Mouse (Mus musculus) gastrocnemius, postnatal 14 days (tissue): Measurements from ENCODE around the gene Vipas39. TPM values are rescaled to one million over a fixed set of nuclear protein-coding genes. Genes with fewer than 3 reads are reported as not detected.

Source experiments
- DNase-seq: peaks from one replicate; pipeline ENCODE4 v3.0.0; 2021; ENCODE audit warnings: mixed read lengths
- intact Hi-C: fragments of 180-260 bp; cut with DNase I; formaldehyde crosslinking; loops from one replicate; pipeline ENCODE4 v1.15.1; 2025; ENCODE audit warnings: low total_unique reads
- microRNA-seq, 2 experiments: library from miRNA; unstranded; fragments of <30 nt; microRNA quantifications; one replicate each; pipeline ENCODE4 v1.2.0; 2021
- total RNA-seq, 2 experiments: library from RNA; stranded (reverse); gene quantifications; 2 replicates each; pipeline ENCODE4 v1.2.3; 2021

Gene Vipas39
- total RNA-seq, 2 experiments from 2014 or later: 9.0 to 11.0 TPM

DNA sequence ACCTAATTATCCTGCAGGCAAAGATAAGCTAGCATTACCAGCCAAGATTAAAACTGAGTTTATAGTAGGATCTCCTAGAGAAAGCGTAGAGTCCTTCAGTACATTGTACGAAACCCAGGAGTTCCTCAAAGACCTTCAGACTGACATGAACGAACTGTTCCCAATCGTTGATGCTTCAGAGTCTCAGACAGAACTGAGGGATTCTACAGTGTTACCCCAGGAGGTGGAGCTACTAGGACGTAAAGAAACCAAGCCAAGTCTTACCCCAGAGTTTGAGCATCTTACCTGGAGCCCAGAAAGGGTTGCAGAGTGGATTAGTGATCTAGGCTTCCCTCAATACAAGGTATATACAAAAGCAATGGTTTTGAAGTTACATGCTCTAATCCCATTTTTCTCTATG is 64.4 kb downstream of the Vipas39 start:
- no peak for DNase-seq
- intact Hi-C loops: no loop called here

DNA sequence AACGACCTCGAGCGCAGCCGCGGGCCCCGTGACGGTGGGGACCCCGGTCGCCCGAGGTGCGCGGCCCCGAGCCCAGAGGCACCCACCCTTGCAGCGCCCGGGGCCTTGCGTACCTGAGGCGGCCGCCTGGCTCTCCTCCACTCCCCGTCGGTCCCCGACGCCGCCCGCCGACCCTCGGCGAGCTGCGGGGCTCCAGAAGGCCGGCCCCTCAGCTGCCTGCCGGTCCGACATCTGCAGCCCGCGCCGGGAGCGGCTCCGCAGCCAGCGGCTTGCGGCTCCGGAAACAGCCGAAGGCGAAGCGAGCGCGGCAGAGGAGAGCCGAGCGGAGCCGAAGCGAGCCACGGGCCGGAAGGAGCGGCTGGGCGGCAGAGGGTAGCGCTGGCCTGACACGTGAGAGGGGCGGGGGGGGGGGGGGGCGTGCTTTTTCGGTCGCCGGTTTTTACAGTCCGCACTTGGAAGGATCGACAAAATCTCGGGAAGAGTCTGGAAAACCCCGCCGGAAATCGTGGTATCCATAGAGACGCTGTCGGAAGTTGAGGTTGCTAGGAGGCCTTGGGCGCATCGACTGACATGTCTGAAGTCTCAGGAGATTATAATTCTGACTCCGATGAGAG is 66.0 kb downstream of the Vipas39 start, which contains the start of gene Tmed8:
Tmed8 (minus strand) TSS at position 482 of the 614 bp plus-strand sequence.
- intact Hi-C loops: no loop called here

DNA sequence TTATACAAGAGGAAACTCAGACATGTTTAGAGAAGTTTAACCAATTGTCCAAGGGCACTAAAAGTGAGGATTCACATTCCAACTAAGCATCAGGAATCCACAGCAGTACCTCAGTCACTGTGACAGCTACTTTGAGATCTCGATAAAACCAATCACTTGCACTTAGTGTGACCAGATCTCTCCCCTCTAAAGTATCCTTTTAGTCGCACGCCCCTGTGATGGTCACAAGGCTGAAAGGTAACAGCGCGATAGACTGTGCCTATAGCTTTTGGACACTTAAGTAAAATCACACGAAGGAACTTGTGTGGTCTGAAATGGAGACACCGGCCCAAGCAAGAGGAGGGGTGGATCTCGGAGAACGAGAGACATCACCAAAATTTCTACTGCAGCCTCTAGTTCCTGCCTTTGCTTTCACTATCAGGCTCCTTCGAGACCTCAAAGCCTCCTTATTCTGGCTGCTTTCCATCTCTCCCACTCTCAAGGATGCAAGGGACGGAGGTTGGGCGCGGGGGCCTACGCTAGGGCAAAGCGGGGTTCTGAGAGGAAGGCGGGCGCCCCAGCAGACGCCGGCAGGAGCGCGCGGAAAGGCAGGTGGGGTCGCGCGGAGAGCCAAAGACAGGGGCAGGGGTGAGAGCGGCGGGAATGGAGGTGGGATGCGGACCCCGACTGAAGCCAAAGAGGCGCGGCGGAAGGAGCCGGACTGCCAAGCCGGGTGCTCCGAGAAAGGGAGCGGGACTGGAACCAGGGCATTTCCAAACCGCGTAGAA is 66.7 kb downstream of the Vipas39 start, which contains the start of gene Samd15:
Samd15 (plus strand) TSS at position 518 of the 767 bp plus-strand sequence.
- peak; percentile 37 for DNase-seq
- intact Hi-C loops: no loop called here

More for the DNA sequence above, 66.0 kb downstream of the Vipas39 start, which contains the start of gene Tmed8:
- peak; percentile 77 for DNase-seq

DNA sequence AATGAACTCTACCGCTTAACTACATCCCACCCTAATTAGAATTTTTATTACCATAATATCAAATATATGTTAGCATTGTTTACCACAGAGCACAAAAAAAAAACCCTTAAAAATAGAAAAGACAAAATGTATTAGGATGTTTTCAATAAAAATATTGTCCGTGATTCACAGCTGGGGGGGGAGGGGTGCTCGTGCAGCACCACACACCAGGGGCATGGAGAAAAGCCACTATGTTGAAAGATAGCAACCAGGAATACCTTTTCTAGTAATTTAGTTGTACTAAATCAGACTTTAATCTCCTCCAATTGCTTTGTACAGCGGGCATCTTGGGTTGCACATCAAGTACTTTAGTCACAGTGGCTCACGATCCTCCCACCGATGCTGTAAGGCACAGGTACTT is 67.3 kb downstream of the Vipas39 start:
- no peak for DNase-seq
- intact Hi-C loops: no loop called here

DNA sequence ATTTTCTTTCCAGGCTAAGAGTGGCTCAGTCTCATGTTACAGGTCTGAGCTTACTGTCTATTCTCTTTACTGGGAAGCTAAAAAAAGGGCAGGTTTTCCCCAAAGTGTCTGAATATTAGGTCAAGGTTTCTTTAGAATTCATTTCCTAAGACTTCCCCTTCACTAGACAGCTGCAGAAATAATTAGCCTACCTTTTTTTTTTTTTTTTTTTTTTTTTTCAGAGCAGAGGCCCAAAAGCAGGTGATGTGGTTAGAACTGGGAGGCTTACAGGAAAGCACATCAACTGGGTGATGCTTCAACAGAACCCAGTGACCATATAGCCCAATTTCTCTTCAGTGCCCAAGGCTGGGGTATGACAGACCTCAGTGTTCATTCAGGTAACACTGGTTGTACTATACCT is 69.7 kb downstream of the Vipas39 start:
- intact Hi-C loops: no loop called here
- no peak for DNase-seq

DNA sequence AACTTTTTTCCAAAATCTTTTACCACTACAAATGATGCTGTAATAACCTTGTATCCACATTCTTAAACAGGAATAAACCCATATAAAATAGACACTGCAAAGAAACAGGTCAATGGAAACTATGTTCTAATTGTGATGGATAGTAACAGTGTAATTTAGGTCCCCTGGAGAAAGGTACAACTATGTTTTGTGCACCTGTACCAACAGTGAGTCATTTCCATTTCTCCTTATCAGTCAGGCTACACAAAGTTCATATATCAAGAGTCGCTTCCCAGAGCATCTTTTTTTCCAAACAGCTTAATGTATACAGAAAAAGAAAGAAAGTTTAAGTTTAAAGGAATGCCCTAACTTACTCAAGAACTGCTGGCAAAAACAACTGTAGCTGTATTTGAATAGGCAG is 71.0 kb downstream of the Vipas39 start:
- intact Hi-C loops: no loop called here
- DNase-seq: no peak

DNA sequence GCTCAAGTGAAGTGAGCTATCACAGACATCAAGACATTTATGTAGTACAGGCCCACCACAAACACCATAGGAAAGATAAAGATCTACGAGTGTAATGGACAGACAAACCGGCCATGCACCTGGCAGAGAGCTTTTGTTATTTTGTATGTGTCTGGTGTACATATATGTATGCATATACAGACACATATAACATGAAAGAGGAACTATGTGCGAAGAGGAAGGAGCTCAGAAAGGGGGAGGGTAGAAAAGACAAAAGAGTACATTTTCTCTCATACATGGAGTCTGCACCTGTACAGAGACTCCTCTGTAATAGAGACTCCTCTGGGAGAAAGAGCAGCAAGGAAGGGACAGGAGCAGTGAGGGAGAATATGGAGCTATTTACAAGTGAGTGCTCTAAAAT is 73.0 kb downstream of the Vipas39 start:
- intact Hi-C loops: no loop called here
- no peak for DNase-seq

Small RNA genes lying within 50 kb of the gene (microRNA-seq; reads per million reads assigned to microRNA genes)
- gene Gm47293: 0 reads per million in 2 experiments

Other genes starting within 250 kb of the Vipas39 start
- under 1 TPM; 0.07 to 0.10 TPM for gene Tmem63c, start 244.9 kb downstream of the Vipas39 start, total RNA-seq
- gene Ngb, start 163.7 kb downstream of the Vipas39 start, total RNA-seq: under 1 TPM in 1 of 2 experiments, not detected in 1; 0.27 TPM
- gene Gstz1, start 119.1 kb downstream of the Vipas39 start, total RNA-seq: 10 to 100 TPM; 41.5 to 41.7 TPM
- gene Pomt2, start 118.3 kb downstream of the Vipas39 start, total RNA-seq: 1 to 10 TPM; 5.8 to 6.2 TPM
- under 1 TPM in 1 of 2 experiments, not detected in 1; 0.29 TPM for gene Samd15, start 66.5 kb downstream of the Vipas39 start, total RNA-seq
- gene Tmed8, start 65.8 kb downstream of the Vipas39 start, total RNA-seq: 1 to 10 TPM; 1.9 to 2.1 TPM
- gene Noxred1, start 27.5 kb downstream of the Vipas39 start, total RNA-seq: under 1 TPM; 0.23 to 0.49 TPM
- gene Ahsa1, start 223 bp upstream of the Vipas39 start, total RNA-seq: 100 to 1,000 TPM; 111 to 115 TPM
- under 1 TPM in 1 of 2 experiments, not detected in 1; 0.08 TPM for gene Ism2, start 33.4 kb upstream of the Vipas39 start, total RNA-seq
- 10 to 100 TPM; 16.8 to 20.2 TPM for gene Sptlc2, start 122.1 kb upstream of the Vipas39 start, total RNA-seq
- 100 to 1,000 TPM; 142 to 154 TPM for gene Slirp, start 177.6 kb upstream of the Vipas39 start, total RNA-seq
- 1 to 10 TPM; 6.0 to 7.6 TPM for gene Alkbh1, start 177.8 kb upstream of the Vipas39 start, total RNA-seq
- 10 to 100 TPM; 43.7 to 44.7 TPM for gene Snw1, start 206.0 kb upstream of the Vipas39 start, total RNA-seq
- not detected for gene Gm5788, start 228.5 kb upstream of the Vipas39 start, total RNA-seq
- not detected for gene Gm8300, start 248.1 kb upstream of the Vipas39 start, total RNA-seq